Mouse (Mus musculus) bone marrow, adult 2 months (tissue): Measurements from ENCODE around the gene Tat. TPM values are rescaled to one million over a fixed set of nuclear protein-coding genes. Genes with fewer than 3 reads are reported as not detected.

Source experiments
- H3K27ac ChIP-seq: fragments of 200-500 bp; 2 replicates; pipeline ENCODE4 v1.5.1; 2012; ENCODE audit warnings: low read depth, mild to moderate bottlenecking, control low read depth, inconsistent platforms, low read length; ENCODE audit not compliant: control insufficient read depth, poor library complexity, insufficient read depth
- H3K4me1 ChIP-seq: fragments of 200-500 bp; 2 replicates; pipeline ENCODE4 v1.6.1; 2011; ENCODE audit warnings: low read length; ENCODE audit not compliant: control insufficient read depth, insufficient read depth
- H3K4me3 ChIP-seq: fragments of 200-500 bp; replicated peaks from 2 replicates; pipeline ENCODE3; 2011; ENCODE audit warnings: mild to moderate bottlenecking, low read depth, low read length, control low read depth; ENCODE audit not compliant: control insufficient read depth
- CTCF ChIP-seq: fragments of 200-500 bp; IDR thresholded peaks from 2 replicates; pipeline ENCODE4 v1.5.1; 2011; ENCODE audit warnings: low read length, control low read depth; ENCODE audit not compliant: control insufficient read depth, insufficient read depth
- POLR2A ChIP-seq: fragments of 200-500 bp; IDR thresholded peaks from 2 replicates; pipeline ENCODE4 v1.6.1; 2011; ENCODE audit warnings: low read depth, mild to moderate bottlenecking, control low read depth, low read length, borderline replicate concordance; ENCODE audit not compliant: control insufficient read depth
- whole genome bisulfite sequencing: fragments of 180-500 bp; shearing (Covaris S2); methylation state at CpG from one replicate; pipeline ENCODE4 v1.1.7; 2018; 5-methylcytosine and 5-hydroxymethylcytosine counted together
- polyA plus RNA-seq: library from polyadenylated mRNA; stranded (reverse); fragments of >200 nt; gene quantifications from 2 replicates; pipeline ENCODE4 v1.2.4, GENCODE M21; 2011; ENCODE audit warnings: low replicate concordance; ENCODE audit not compliant: missing spikeins, insufficient read depth, insufficient read length

The Tat gene
- polyA plus RNA-seq, 1 experiment, result 9.6 TPM

- H3K4me1 ChIP-seq, result no peaks in the 10 kb centered on the region
- no peak for TF ChIP-seq POLR2A
- TF ChIP-seq CTCF, result no peak
- H3K27ac ChIP-seq, result no peak overlapping the region
- H3K4me3 ChIP-seq, result no peak overlapping the region
- 48% methylated on average over 10 of the region's 10 CpGs for WGBS
Observed at GRCm38 (mm10) chr8:109968837-109969236, 21.4 kb upstream of the Tat start.

- Histone ChIP-seq H3K4me1 (no peaks in the 10 kb centered on the region), H3K27ac (no peak overlapping the region), H3K4me3 (no peak overlapping the region)
- TF ChIP-seq POLR2A (no peak), CTCF (0 out of 2 replicates have a peak, but pooled peaks have one; percentile 31)
- 6% methylated on average over 9 of the region's 9 CpGs for WGBS
Observed at GRCm38 (mm10) chr8:109970323-109970722, 19.9 kb upstream of the Tat start.

GRCm38 (mm10) chr8:109972901-109973300, 17.3 kb upstream of the Tat start:
- 66% methylated on average over 4 of the region's 4 CpGs for WGBS
- Histone ChIP-seq H3K4me1 (no peaks in the 10 kb centered on the region), H3K4me3 (no peak overlapping the region), H3K27ac (no peak overlapping the region)
- TF ChIP-seq POLR2A (no peak), CTCF (no peak)

GRCm38 (mm10) chr8:109979339-109979738, 10.9 kb upstream of the Tat start:
- no peak for TF ChIP-seq POLR2A
- TF ChIP-seq CTCF, result no peak

GRCm38 (mm10) chr8:109982386-109983105, 7.7 kb upstream of the Tat start:
- H3K4me3 ChIP-seq, result no peak overlapping the region
- H3K27ac ChIP-seq, result no peak overlapping the region
- WGBS, result 46% methylated on average over 15 of the region's 15 CpGs
- no peaks in the 10 kb centered on the region for H3K4me1 ChIP-seq
- TF ChIP-seq CTCF (no peak), POLR2A (no peak)

More at GRCm38 (mm10) chr8:109979339-109979738, 10.9 kb upstream of the Tat start:
- Histone ChIP-seq H3K4me1 (no peaks in the 10 kb centered on the region), H3K27ac (no peak overlapping the region), H3K4me3 (no peak overlapping the region)
- WGBS, result 73% methylated on average over 6 of the region's 6 CpGs

- 64% methylated on average over 5 of the region's 5 CpGs for WGBS
- TF ChIP-seq POLR2A, result no peak
- no peak for TF ChIP-seq CTCF
- no peak overlapping the region for H3K4me3 ChIP-seq
- H3K4me1 ChIP-seq, result no peaks in the 10 kb centered on the region
- H3K27ac ChIP-seq, result no peak overlapping the region
Observed at GRCm38 (mm10) chr8:109983944-109984343, 6.3 kb upstream of the Tat start.

GRCm38 (mm10) chr8:109986384-109986783, 3.9 kb upstream of the Tat start:
- no peak for TF ChIP-seq CTCF
- no peak for TF ChIP-seq POLR2A
- 66% methylated on average over 7 of the region's 7 CpGs for WGBS
- H3K4me1 ChIP-seq, result no peaks in the 10 kb centered on the region
- H3K4me3 ChIP-seq, result no peak overlapping the region
- no peak overlapping the region for H3K27ac ChIP-seq

GRCm38 (mm10) chr8:109987776-109988175, 2.5 kb upstream of the Tat start:
- H3K4me1 ChIP-seq, result no peaks in the 10 kb centered on the region
- TF ChIP-seq CTCF (no peak), POLR2A (no peak)
- 75% methylated on average over 7 of the region's 7 CpGs for WGBS
- no peak overlapping the region for H3K27ac ChIP-seq
- H3K4me3 ChIP-seq, result no peak overlapping the region
